Mouse (Mus musculus) forebrain, embryonic 13.5 days (tissue): ENCODE data around the gene Pnkd. TPM values are rescaled to one million over a fixed set of nuclear protein-coding genes. Genes with fewer than 3 reads are reported as not detected.

Source experiments
- ATAC-seq: fragments of 200-750 bp; cut with Nextera tagmentation; 2 replicates; pipeline ENCODE4 v1.8.0; 2017
- H3K27ac ChIP-seq: fragments of 300-500 bp; sonication (generic); 2 replicates; pipeline ENCODE4 v1.5.1; 2015; ENCODE audit warnings: inconsistent platforms, mild to moderate bottlenecking, moderate library complexity
- H3K27me3 ChIP-seq: fragments of 300-500 bp; sonication (generic); 2 replicates; pipeline ENCODE4 v1.6.1; 2015; ENCODE audit warnings: mild to moderate bottlenecking, inconsistent platforms
- H3K36me3 ChIP-seq: fragments of 300-500 bp; sonication (generic); 2 replicates; pipeline ENCODE4 v1.6.1; 2015; ENCODE audit warnings: mild to moderate bottlenecking, inconsistent platforms; ENCODE audit not compliant: poor library complexity, severe bottlenecking
- H3K4me1 ChIP-seq: fragments of 300-500 bp; sonication (generic); 2 replicates; pipeline ENCODE4 v1.6.1; 2015; ENCODE audit warnings: inconsistent platforms
- H3K4me2 ChIP-seq: fragments of 300-500 bp; sonication (generic); 2 replicates; pipeline ENCODE4 v1.6.1; 2015; ENCODE audit warnings: inconsistent platforms, mild to moderate bottlenecking, moderate library complexity
- H3K4me3 ChIP-seq: fragments of 300-500 bp; sonication (generic); 2 replicates; pipeline ENCODE4 v1.5.1; 2015; ENCODE audit warnings: mild to moderate bottlenecking, inconsistent platforms
- H3K9ac ChIP-seq: fragments of 300-500 bp; sonication (generic); 2 replicates; pipeline ENCODE4 v1.6.1; 2015; ENCODE audit warnings: mild to moderate bottlenecking, inconsistent platforms
- H3K9me3 ChIP-seq: fragments of 300-500 bp; sonication (generic); replicated peaks from 2 replicates; pipeline ENCODE4 v1.6.1; 2016; ENCODE audit warnings: inconsistent platforms
- WGBS: fragments of 180-500 bp; shearing (Covaris S2); methylation state at CpG from one replicate; pipeline ENCODE4 v1.1.7; 2015; 5-methylcytosine and 5-hydroxymethylcytosine counted together
- microRNA counts: library from miRNA; unstranded; fragments of <30 nt; microRNA quantifications from one replicate; lab custom pipeline; 2016
- microRNA-seq: library from miRNA; unstranded; fragments of <30 nt; microRNA quantifications from one replicate; pipeline ENCODE4, GENCODE M21; 2016
- polyA plus RNA-seq: library from polyadenylated mRNA; unstranded; fragments of >200 nt; fragmentation: Nextera tagmentation; extraction: Ambion mirVana; gene quantifications from 2 replicates; pipeline ENCODE4 v1.2.1, GENCODE M21; 2015

Gene Pnkd
- polyA plus RNA-seq, 1 experiment from 2014 or later, result 94.5 TPM

DNA sequence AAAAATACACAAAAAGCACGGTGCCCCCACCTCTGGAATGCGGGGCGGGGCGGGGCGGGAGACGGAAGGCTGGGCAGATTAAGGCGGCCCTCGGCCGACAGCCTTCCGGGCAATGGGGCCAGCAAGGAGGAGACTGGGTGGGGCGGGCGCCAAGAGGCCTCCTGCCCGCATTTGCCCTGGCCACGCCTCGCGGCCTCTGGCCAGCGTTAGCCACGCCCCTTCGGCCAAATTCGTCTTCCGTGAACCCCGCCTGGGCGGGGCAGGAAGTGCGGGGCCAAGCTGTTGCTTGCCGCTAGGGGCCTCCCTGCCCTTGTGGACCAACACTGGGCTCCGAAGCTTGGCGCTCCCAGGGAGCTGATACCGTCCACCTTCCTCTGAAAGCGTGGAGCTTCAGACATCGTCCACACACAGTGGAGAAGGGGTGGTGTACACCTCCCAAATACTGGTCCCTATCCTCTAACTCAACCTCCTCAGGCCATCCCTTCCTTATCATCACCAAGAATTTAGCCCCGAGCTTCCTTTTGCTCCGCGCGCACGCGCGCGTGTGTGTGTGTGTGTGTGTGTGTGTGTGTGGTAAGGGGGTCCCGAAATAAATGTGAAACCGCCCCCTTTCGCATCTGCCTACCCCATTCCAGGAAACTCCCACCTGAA is 112.7 kb downstream of the Pnkd start:
- peak overlapping the region; percentile 72 for H3K4me2 ChIP-seq
- H3K9me3 ChIP-seq, result no peaks in the 10 kb centered on the region
- 0% methylated on average over 37 of the region's 41 CpGs for WGBS
- H3K27me3 ChIP-seq, result no peaks in the 10 kb centered on the region
- peaks cover 18% of the 10 kb centered on the region for H3K36me3 ChIP-seq
- peak overlapping the region; percentile 47 for H3K4me3 ChIP-seq
- ATAC-seq, result peak; percentile 89
- H3K4me1 ChIP-seq, result peaks cover 11% of the 10 kb centered on the region
- peak overlapping the region; percentile 37; the same call in 1 of the 2 replicates for H3K27ac ChIP-seq
- peak overlapping the region; percentile 65 for H3K9ac ChIP-seq

DNA sequence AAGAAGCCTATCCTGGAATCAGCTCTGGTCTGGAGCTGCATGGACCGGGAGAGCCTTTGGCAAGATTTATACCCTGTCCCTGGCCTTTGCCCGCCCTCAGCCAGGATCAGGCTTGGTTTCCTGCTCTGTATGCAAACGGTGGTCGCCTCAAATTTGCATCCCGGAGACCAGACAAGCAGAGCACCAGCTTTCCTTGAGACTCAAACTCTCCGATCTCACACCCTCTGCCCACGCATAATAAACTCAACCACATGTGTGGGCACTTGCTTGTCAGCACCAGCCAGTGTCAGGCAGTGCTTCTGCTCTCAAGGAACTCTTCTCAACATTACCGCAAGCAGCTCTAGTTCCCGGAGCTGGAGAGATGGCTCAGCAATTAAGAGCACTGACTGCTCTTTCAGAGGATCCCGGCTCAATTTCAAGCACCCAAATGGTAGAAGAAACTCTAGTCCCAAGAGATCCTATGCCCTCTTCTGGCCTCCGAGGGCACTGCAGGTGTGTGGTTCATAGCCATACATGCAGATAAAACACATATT is 113.3 kb downstream of the Pnkd start:
- Histone ChIP-seq H3K36me3 (peaks cover 18% of the 10 kb centered on the region), H3K27ac (peak overlapping the region; percentile 37; the same call in 1 of the 2 replicates), H3K9me3 (no peaks in the 10 kb centered on the region), H3K9ac (peak overlapping the region; percentile 65), H3K4me3 (peak overlapping the region; percentile 47), H3K4me2 (peak overlapping the region; percentile 72), H3K4me1 (peaks cover 5% of the 10 kb centered on the region), H3K27me3 (no peaks in the 10 kb centered on the region)
- no peak; the same call in none of the 2 replicates for ATAC-seq
- 5% methylated on average over 11 of the region's 11 CpGs for WGBS

DNA sequence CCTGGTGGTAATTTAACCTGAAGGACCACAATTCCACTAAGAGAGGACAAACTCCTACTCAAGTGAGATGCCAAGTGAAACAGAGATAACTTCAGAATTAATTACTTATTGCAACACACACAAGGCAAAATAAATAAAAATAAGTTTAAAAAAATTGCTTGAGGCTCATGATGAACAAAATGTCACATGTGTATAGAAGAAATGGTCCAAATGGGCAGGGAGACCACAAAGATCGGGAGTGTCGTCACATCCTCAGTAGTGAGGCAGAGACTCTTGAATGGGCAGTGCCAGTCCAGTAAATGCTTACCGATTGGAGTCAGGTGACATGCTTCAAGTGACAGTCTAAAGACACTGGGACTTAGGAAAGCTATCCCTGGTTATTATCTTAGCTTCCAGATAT is 115.8 kb downstream of the Pnkd start:
- Histone ChIP-seq H3K36me3 (no peaks in the 10 kb centered on the region), H3K9me3 (no peaks in the 10 kb centered on the region), H3K27ac (no peak overlapping the region), H3K4me1 (no peaks in the 10 kb centered on the region), H3K27me3 (no peaks in the 10 kb centered on the region), H3K4me2 (no peak overlapping the region), H3K9ac (no peak overlapping the region), H3K4me3 (no peak overlapping the region)
- WGBS, result 86% methylated on average over 3 of the region's 3 CpGs
- no peak for ATAC-seq

GRCm38 (mm10) chr1:74401015-74401702 is 116.4 kb downstream of the Pnkd start:
- Histone ChIP-seq H3K36me3 (no peaks in the 10 kb centered on the region), H3K4me1 (no peaks in the 10 kb centered on the region), H3K9me3 (no peaks in the 10 kb centered on the region), H3K27ac (no peak overlapping the region), H3K4me2 (no peak overlapping the region), H3K27me3 (no peaks in the 10 kb centered on the region), H3K4me3 (no peak overlapping the region), H3K9ac (no peak overlapping the region)
- ATAC-seq, result no peak
- WGBS, result 57% methylated on average over 16 of the region's 16 CpGs

MicroRNAs encoded within 50 kb of the gene (microRNA counts, 519-probe panel; counts per million panel counts)
- microRNA mmu-miR-26b (lab: Ali Mortazavi, UCI), result 3,958 counts per million, percentile 77 among the panel's probes with 10 or more counts

Small RNA genes within 50 kb of the gene (microRNA-seq; reads per million reads assigned to microRNA genes)
- gene Mir26b, result 19,347 reads per million, percentile 97 among the genes with 10 or more reads in this experiment

Other genes with a start within 250 kb of the Pnkd start
- gene Tns1, start 160.5 kb upstream of the Pnkd start, polyA plus RNA-seq, result 10.4 and 10.6 TPM in 2 replicates
- gene Rufy4, start 159.4 kb upstream of the Pnkd start, polyA plus RNA-seq, result 0.19 and 0.26 TPM in 2 replicates
- 0.14 TPM in 1 of 2 replicates, not detected in the other for gene Cxcr2, start 130.9 kb upstream of the Pnkd start, polyA plus RNA-seq
- gene Cxcr1, start 90.3 kb upstream of the Pnkd start, polyA plus RNA-seq, result not detected in 2 replicates
- 367 and 371 TPM in 2 replicates for gene Arpc2, start 48.8 kb upstream of the Pnkd start, polyA plus RNA-seq
- not detected in 2 replicates for gene Gpbar1, start 6.4 kb upstream of the Pnkd start, polyA plus RNA-seq
- gene Aamp, start 192 bp upstream of the Pnkd start, polyA plus RNA-seq, result 195 and 211 TPM in 2 replicates
- 4.3 and 4.4 TPM in 2 replicates for gene Tmbim1, start 20.7 kb downstream of the Pnkd start, polyA plus RNA-seq
- 0.45 and 0.79 TPM in 2 replicates for gene Catip, start 77.2 kb downstream of the Pnkd start, polyA plus RNA-seq
- gene Slc11a1, start 90.3 kb downstream of the Pnkd start, polyA plus RNA-seq, result 1.1 and 1.9 TPM in 2 replicates
- gene Ctdsp1, start 106.6 kb downstream of the Pnkd start, polyA plus RNA-seq, result 23.6 and 26.6 TPM in 2 replicates
- 0.18 and 0.28 TPM in 2 replicates for gene Vil1, start 124.4 kb downstream of the Pnkd start, polyA plus RNA-seq
- 64.2 and 68.6 TPM in 2 replicates for gene Cnot9, start 221.1 kb downstream of the Pnkd start, polyA plus RNA-seq